Mouse (Mus musculus) liver, adult 2 months (tissue): ENCODE measurements around the gene Fam178b.
"Not testable (repeated sequence)": the region's sequence is repeated elsewhere in the genome, so short reads cannot be mapped to it uniquely, and the experiment has no call there.

Experiments
- CTCF ChIP-seq: fragments of 200-500 bp; IDR thresholded peaks from 2 replicates; pipeline ENCODE4 v1.5.1; 2011; ENCODE audit warnings: low read depth, low read length, control low read depth
- POLR2A ChIP-seq: fragments of 200-500 bp; IDR thresholded peaks from 2 replicates; pipeline ENCODE4 v1.6.1; 2011; ENCODE audit warnings: low read length, control low read depth; ENCODE audit not compliant: insufficient read depth; ENCODE audit errors: extremely low read depth

- not testable (repeated sequence) for TF ChIP-seq POLR2A, CTCF
Measured at GRCm38 (mm10) chr1:36668007-36668406, 15.0 kb downstream of the Fam178b start.
